12 mouse cellular contexts compared by ENCODE assay signal in the genomic region with DNA sequence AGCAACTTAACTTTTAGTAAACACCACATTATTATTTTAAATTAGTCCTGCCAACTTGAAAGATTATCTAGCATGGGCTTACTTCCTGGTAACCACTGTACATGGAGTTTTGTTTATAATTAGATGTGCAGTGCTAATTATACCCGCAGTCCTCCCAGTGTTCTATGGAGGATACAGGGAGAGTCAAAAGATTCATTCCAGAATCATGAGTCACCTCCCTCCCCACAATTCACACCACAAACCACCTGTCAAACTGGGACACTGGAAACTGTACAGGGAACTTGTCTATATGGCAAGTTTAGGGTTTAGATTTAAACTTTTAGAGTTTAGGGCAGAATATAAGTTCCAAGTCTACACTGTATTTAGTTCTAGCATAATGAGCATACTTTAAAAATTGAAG. TPM values are rescaled to one million over a fixed set of nuclear protein-coding genes. Genes with fewer than 3 reads are reported as not detected.
DNase-seq lines count a peak whose midpoint lies in the region; ATAC-seq lines count a peak whose summit lies in the region.
"Had no signal": no experiment of that assay in that cellular context is flagged by ENCODE, and none has a peak within 500 bp of the region (broad histone marks: within the 10 kb centered on the region; RNA-seq: fewer than 3 reads in every experiment).

No protein-coding gene starts in this region.

- intact Hi-C loops in heart, postnatal 14 days (cut with DNase I): no loop called here

- H3K27ac ChIP-seq in heart, embryonic 13.5 days (replicated peaks): peak overlapping the region; percentile 78
- H3K27ac ChIP-seq in kidney, embryonic 15.5 days: no peak overlapping the region

- WGBS in heart, embryonic 13.5 days: 27% methylated on average over 1 of the region's 1 CpGs
- WGBS in kidney, embryonic 15.5 days: 68% methylated on average over 1 of the region's 1 CpGs

- ATAC-seq in heart, embryonic 13.5 days (ENCODE audit: extremely low read depth, insufficient number of reproducible peaks, low FRiP score, low TSS enrichment): peak; percentile 42; the same call in 1 of the 2 replicates
- ATAC-seq in kidney, embryonic 15.5 days (replicated peaks; ENCODE audit: low FRiP score): no peak
- ATAC-seq: hindbrain, embryonic 16.5 days had no signal

- H3K4me2 ChIP-seq in heart, embryonic 13.5 days: no peak overlapping the region
- no peak overlapping the region for H3K4me2 ChIP-seq in kidney, embryonic 15.5 days

- no peaks in the 10 kb centered on the region for H3K27me3 ChIP-seq in heart, embryonic 13.5 days (replicated peaks)
- H3K27me3 ChIP-seq in kidney, embryonic 15.5 days: no peaks in the 10 kb centered on the region

- peak; percentile 61 to 68 for DNase-seq in heart, adult 9 months (ENCODE audit: low spot score in 2 of 2)
- DNase-seq in heart, postnatal 14 days: no peak
- DNase-seq in right cerebral cortex, postnatal 25 days: peak; percentile 21
- no peak for DNase-seq in right cerebral cortex, postnatal 4 days
- peak; percentile 49 for DNase-seq in telencephalon, adult 2 months (ENCODE audit: low read depth, low spot score)
- no peak for DNase-seq in cerebellum, postnatal 10 days
- DNase-seq: cerebellum, adult 9-11 months; kidney, adult 8-10 months; liver had no signal

- H3K4me3 ChIP-seq in heart, embryonic 13.5 days: no peak overlapping the region
- no peak overlapping the region for H3K4me3 ChIP-seq in kidney, embryonic 15.5 days (replicated peaks)

- H3K36me3 ChIP-seq in heart, embryonic 13.5 days: peaks cover 7% of the 10 kb centered on the region; the same call in 1 of the 2 replicates
- no peaks in the 10 kb centered on the region for H3K36me3 ChIP-seq in kidney, embryonic 15.5 days

- no peaks in the 10 kb centered on the region for H3K9me3 ChIP-seq in heart, embryonic 13.5 days
- no peaks in the 10 kb centered on the region for H3K9me3 ChIP-seq in kidney, embryonic 15.5 days (replicated peaks)

- H3K4me1 ChIP-seq in heart, embryonic 13.5 days: peaks cover 26% of the 10 kb centered on the region
- H3K4me1 ChIP-seq in kidney, embryonic 15.5 days: no peaks in the 10 kb centered on the region

- H3K9ac ChIP-seq in heart, embryonic 13.5 days: no peak overlapping the region
- H3K9ac ChIP-seq in kidney, embryonic 15.5 days: no peak overlapping the region

RNA-seq across cellular contexts. Expression of a gene that starts 31.9 kb away (rescaled TPM):
- 100 to 1,000 TPM; 163 to 164 TPM for total RNA-seq in heart, postnatal 14 days (2021)
- polyA plus RNA-seq in heart, embryonic 13.5 days (2015; fragmentation: Nextera tagmentation; extraction: Ambion mirVana): 8.7 and 9.6 TPM in 2 replicates
- polyA plus RNA-seq in kidney, embryonic 15.5 days (2015; fragmentation: Nextera tagmentation; extraction: Ambion mirVana): 9.1 and 9.3 TPM in 2 replicates

Comparison
In these comparisons a context has a peak if more than half of its experiments do, and no peak if none do; other contexts are left out.
1. DNase-seq: peak in heart, adult 9 months (2 of 2), right cerebral cortex, postnatal 25 days (single experiment) and telencephalon, adult 2 months (single experiment); none in heart, postnatal 14 days (0 of 2), right cerebral cortex, postnatal 4 days (single experiment) and cerebellum, postnatal 10 days (0 of 2).